Mouse (Mus musculus): ENCODE results near the gene Dock4. TPM values are rescaled to one million over a fixed set of nuclear protein-coding genes. Genes with fewer than 3 reads are reported as not detected.

Dock4 gene
- polyA plus RNA-seq, 1 experiment from 2014 or later = 2.6 TPM

GRCm38 (mm10) chr12:40796813-40797491 is 351.2 kb downstream of the Dock4 start:
- ATAC-seq = no peak
- peak overlapping the region; percentile 42 for H3K4me2 ChIP-seq
- no peak overlapping the region for H3K27ac ChIP-seq
- H3K27me3 ChIP-seq (replicated peaks) = peaks cover 8% of the 10 kb centered on the region; the same call in 1 of the 2 replicates
- no peaks in the 10 kb centered on the region for H3K9me3 ChIP-seq (replicated peaks)
- H3K4me3 ChIP-seq = no peak overlapping the region
- peaks cover 19% of the 10 kb centered on the region for H3K4me1 ChIP-seq
- WGBS (ENCODE audit: insufficient replicate concordance) = 11% methylated on average over 14 of the region's 14 CpGs
- no peaks in the 10 kb centered on the region for H3K36me3 ChIP-seq
- no peak overlapping the region for H3K9ac ChIP-seq

GRCm38 (mm10) chr12:40797561-40798343 is 352.0 kb downstream of the Dock4 start:
- no peak overlapping the region for H3K4me3 ChIP-seq
- H3K4me2 ChIP-seq = no peak overlapping the region
- WGBS (ENCODE audit: insufficient replicate concordance) = 53% methylated on average over 9 of the region's 9 CpGs

GRCm38 (mm10) chr12:40798344-40799017 is 352.7 kb downstream of the Dock4 start:
- Histone ChIP-seq H3K27ac (no peak overlapping the region), H3K4me3 (no peak overlapping the region), H3K36me3 (no peaks in the 10 kb centered on the region), H3K27me3 (replicated peaks) (peaks cover 4% of the 10 kb centered on the region; the same call in 1 of the 2 replicates), H3K9me3 (replicated peaks) (no peaks in the 10 kb centered on the region), H3K9ac (no peak overlapping the region), H3K4me1 (peaks cover 19% of the 10 kb centered on the region), H3K4me2 (no peak overlapping the region)
- ATAC-seq = no peak
- 77% methylated on average over 5 of the region's 5 CpGs for WGBS (ENCODE audit: insufficient replicate concordance)

More at GRCm38 (mm10) chr12:40797561-40798343, 352.0 kb downstream of the Dock4 start:
- Histone ChIP-seq H3K4me1 (peaks cover 19% of the 10 kb centered on the region), H3K27me3 (replicated peaks) (peaks cover 7% of the 10 kb centered on the region; the same call in 1 of the 2 replicates), H3K9me3 (replicated peaks) (no peaks in the 10 kb centered on the region), H3K36me3 (no peaks in the 10 kb centered on the region), H3K27ac (no peak overlapping the region), H3K9ac (no peak overlapping the region)
- no peak for ATAC-seq

GRCm38 (mm10) chr12:40801456-40801855 is 355.7 kb downstream of the Dock4 start:
- Histone ChIP-seq H3K4me2 (no peak overlapping the region), H3K36me3 (no peaks in the 10 kb centered on the region), H3K27me3 (replicated peaks) (no peaks in the 10 kb centered on the region), H3K9me3 (replicated peaks) (no peaks in the 10 kb centered on the region), H3K4me1 (peaks cover 12% of the 10 kb centered on the region), H3K27ac (no peak overlapping the region), H3K9ac (no peak overlapping the region), H3K4me3 (no peak overlapping the region)
- WGBS (ENCODE audit: insufficient replicate concordance) = 52% methylated on average over 3 of the region's 3 CpGs
- no peak for ATAC-seq

- Histone ChIP-seq H3K27ac (no peak overlapping the region), H3K27me3 (replicated peaks) (no peaks in the 10 kb centered on the region), H3K9me3 (replicated peaks) (no peaks in the 10 kb centered on the region), H3K36me3 (no peaks in the 10 kb centered on the region), H3K4me2 (no peak overlapping the region), H3K4me1 (no peaks in the 10 kb centered on the region), H3K4me3 (no peak overlapping the region), H3K9ac (no peak overlapping the region)
- ATAC-seq = no peak
- 45% methylated on average over 2 of the region's 2 CpGs for WGBS (ENCODE audit: insufficient replicate concordance)
Measured at GRCm38 (mm10) chr12:40805257-40805656, 359.5 kb downstream of the Dock4 start.

- Histone ChIP-seq H3K9me3 (replicated peaks) (no peaks in the 10 kb centered on the region), H3K4me1 (no peaks in the 10 kb centered on the region), H3K4me3 (no peak overlapping the region), H3K36me3 (no peaks in the 10 kb centered on the region), H3K9ac (no peak overlapping the region), H3K27ac (no peak overlapping the region), H3K4me2 (no peak overlapping the region), H3K27me3 (replicated peaks) (no peaks in the 10 kb centered on the region)
- WGBS (ENCODE audit: insufficient replicate concordance) = 41% methylated on average over 1 of the region's 1 CpGs
- ATAC-seq = no peak
Measured at GRCm38 (mm10) chr12:40807916-40808315, 362.2 kb downstream of the Dock4 start.

GRCm38 (mm10) chr12:40813474-40813873 is 367.7 kb downstream of the Dock4 start:
- ATAC-seq = no peak

GRCm38 (mm10) chr12:40814659-40815363 is 369.1 kb downstream of the Dock4 start:
- no peaks in the 10 kb centered on the region for H3K27me3 ChIP-seq (replicated peaks)
- ATAC-seq = no peak
- no peaks in the 10 kb centered on the region for H3K4me1 ChIP-seq

More at GRCm38 (mm10) chr12:40813474-40813873, 367.7 kb downstream of the Dock4 start:
- H3K27ac ChIP-seq = no peak overlapping the region
- H3K36me3 ChIP-seq = no peaks in the 10 kb centered on the region
- H3K9me3 ChIP-seq (replicated peaks) = no peaks in the 10 kb centered on the region
- H3K4me2 ChIP-seq = no peak overlapping the region
- 22% methylated on average over 2 of the region's 2 CpGs for WGBS (ENCODE audit: insufficient replicate concordance)
- H3K9ac ChIP-seq = no peak overlapping the region
- no peak overlapping the region for H3K4me3 ChIP-seq
- H3K27me3 ChIP-seq (replicated peaks) = no peaks in the 10 kb centered on the region
- H3K4me1 ChIP-seq = no peaks in the 10 kb centered on the region

GRCm38 (mm10) chr12:40818046-40818708 is 372.4 kb downstream of the Dock4 start:
- H3K4me2 ChIP-seq = no peak overlapping the region
- no peaks in the 10 kb centered on the region for H3K9me3 ChIP-seq (replicated peaks)
- no peaks in the 10 kb centered on the region for H3K36me3 ChIP-seq
- H3K27ac ChIP-seq = no peak overlapping the region
- H3K4me3 ChIP-seq = no peak overlapping the region
- H3K27me3 ChIP-seq (replicated peaks) = no peaks in the 10 kb centered on the region
- 66% methylated on average over 6 of the region's 6 CpGs for WGBS (ENCODE audit: insufficient replicate concordance)
- H3K9ac ChIP-seq = no peak overlapping the region
- ATAC-seq = no peak
- no peaks in the 10 kb centered on the region for H3K4me1 ChIP-seq

More at GRCm38 (mm10) chr12:40814659-40815363, 369.1 kb downstream of the Dock4 start:
- Histone ChIP-seq H3K4me3 (no peak overlapping the region), H3K27ac (no peak overlapping the region), H3K9me3 (replicated peaks) (no peaks in the 10 kb centered on the region), H3K36me3 (no peaks in the 10 kb centered on the region), H3K9ac (no peak overlapping the region), H3K4me2 (no peak overlapping the region)

- Histone ChIP-seq H3K36me3 (no peaks in the 10 kb centered on the region), H3K4me2 (no peak overlapping the region), H3K9me3 (replicated peaks) (no peaks in the 10 kb centered on the region), H3K27ac (no peak overlapping the region), H3K9ac (no peak overlapping the region), H3K27me3 (replicated peaks) (no peaks in the 10 kb centered on the region), H3K4me3 (no peak overlapping the region), H3K4me1 (no peaks in the 10 kb centered on the region)
- 71% methylated on average over 5 of the region's 5 CpGs for WGBS (ENCODE audit: insufficient replicate concordance)
- no peak for ATAC-seq
Measured at GRCm38 (mm10) chr12:40823631-40824030, 377.9 kb downstream of the Dock4 start.

GRCm38 (mm10) chr12:40824251-40824650 is 378.5 kb downstream of the Dock4 start:
- no peaks in the 10 kb centered on the region for H3K36me3 ChIP-seq
- H3K9me3 ChIP-seq (replicated peaks) = no peaks in the 10 kb centered on the region
- H3K9ac ChIP-seq = no peak overlapping the region
- H3K4me1 ChIP-seq = no peaks in the 10 kb centered on the region
- no peak overlapping the region for H3K4me2 ChIP-seq
- no peak for ATAC-seq
- no peaks in the 10 kb centered on the region for H3K27me3 ChIP-seq (replicated peaks)
- WGBS (ENCODE audit: insufficient replicate concordance) = 61% methylated on average over 2 of the region's 2 CpGs
- no peak overlapping the region for H3K27ac ChIP-seq
- H3K4me3 ChIP-seq = no peak overlapping the region
